Mouse (Mus musculus) liver, embryonic 14.5 days (tissue): ENCODE measurements around the gene Igfbp3. TPM values are rescaled to one million over a fixed set of nuclear protein-coding genes. Genes with fewer than 3 reads are reported as not detected.

Source experiments
- ATAC-seq: fragments of 200-750 bp; cut with Nextera tagmentation; 2 replicates; pipeline ENCODE4 v1.8.0; 2017; ENCODE audit warnings: moderate number of reproducible peaks, mild to moderate bottlenecking, moderate library complexity; ENCODE audit not compliant: insufficient read depth
- DNase-seq, 3 experiments: peaks; one replicate each; pipeline ENCODE4 v3.0.0-alpha.2; 2012 to 2013; ENCODE audit warnings: low read depth in 3 of 3, low spot score in 3 of 3
- H3K27ac ChIP-seq: fragments of 300-500 bp; sonication (generic); 2 replicates; pipeline ENCODE4 v1.5.1; 2014; ENCODE audit warnings: moderate library complexity, mild to moderate bottlenecking, control low read depth, inconsistent platforms
- H3K27me3 ChIP-seq: fragments of 300-500 bp; sonication (generic); 2 replicates; pipeline ENCODE4 v1.6.1; 2014; ENCODE audit warnings: mild to moderate bottlenecking, low read length, moderate library complexity; ENCODE audit not compliant: control insufficient read depth, insufficient read depth
- H3K36me3 ChIP-seq: fragments of 300-500 bp; sonication (generic); replicated peaks from 2 replicates; pipeline ENCODE4 v1.6.1; 2014; ENCODE audit warnings: low read depth; ENCODE audit not compliant: control insufficient read depth, insufficient read depth
- H3K4me1 ChIP-seq, 2 experiments: fragments of 200-500 bp in 1 of 2; fragments of 300-500 bp in 1 of 2; sonication (generic) in 1 of 2; replicated peaks; 2 replicates each; pipeline ENCODE4 v1.6.1; 2012 to 2014; ENCODE audit warnings: antibody characterized with exemption in 1 of 2, inconsistent platforms in 1 of 2, low read length in 1 of 2; ENCODE audit not compliant: control insufficient read depth in 2 of 2, insufficient read depth in 2 of 2
- H3K4me2 ChIP-seq: fragments of 300-500 bp; sonication (generic); 2 replicates; pipeline ENCODE4 v1.6.1; 2014; ENCODE audit warnings: low read depth, mild to moderate bottlenecking, control low read depth, moderate library complexity
- H3K4me3 ChIP-seq, 2 experiments: fragments of 200-500 bp in 1 of 2; fragments of 300-500 bp in 1 of 2; sonication (generic) in 1 of 2; 2 replicates each; pipeline ENCODE4 v1.5.1; 2012 to 2014; ENCODE audit warnings: low read depth in 2 of 2, low read length in 2 of 2, mild to moderate bottlenecking in 2 of 2, control low read depth in 1 of 2, inconsistent platforms in 1 of 2, moderate library complexity in 1 of 2; ENCODE audit not compliant: insufficient read depth in 1 of 2
- H3K9ac ChIP-seq: fragments of 300-500 bp; sonication (generic); replicated peaks from 2 replicates; pipeline ENCODE4 v1.6.1; 2014; ENCODE audit warnings: mild to moderate bottlenecking, control low read depth, moderate library complexity
- H3K9me3 ChIP-seq: fragments of 300-500 bp; sonication (generic); 2 replicates; pipeline ENCODE4 v1.6.1; 2016; ENCODE audit warnings: low read length, mixed read lengths; ENCODE audit not compliant: control insufficient read depth
- CTCF ChIP-seq: IDR thresholded peaks from 2 replicates; pipeline ENCODE4 v1.5.1; 2016; ENCODE audit warnings: antibody characterized with exemption, low read depth, control low read depth
- EP300 ChIP-seq: IDR thresholded peaks from 2 replicates; pipeline ENCODE4 v1.6.1; 2016; ENCODE audit warnings: antibody characterized with exemption, low read depth
- WGBS: fragments of 180-500 bp; shearing (Covaris S2); extraction: QIAGEN DNeasy Blood & Tissue Kit; methylation state at CpG from one replicate; pipeline ENCODE4 v1.1.7; 2014; ENCODE audit not compliant: insufficient replicate concordance; 5-methylcytosine and 5-hydroxymethylcytosine counted together
- polyA plus RNA-seq, 2 experiments: library from polyadenylated mRNA; depleted of rRNA in 1 of 2; stranded (reverse) in 1 of 2; unstranded in 1 of 2; fragments of >200 nt; fragmentation: Nextera tagmentation in 1 of 2; extraction: Ambion mirVana in 1 of 2; gene quantifications; 2 replicates each; pipeline versions ENCODE4 v1.2.1 to v1.2.3; 2012 to 2014

Igfbp3 gene
- polyA plus RNA-seq, 2 experiments, result 19.0 to 21.4 TPM

DNA sequence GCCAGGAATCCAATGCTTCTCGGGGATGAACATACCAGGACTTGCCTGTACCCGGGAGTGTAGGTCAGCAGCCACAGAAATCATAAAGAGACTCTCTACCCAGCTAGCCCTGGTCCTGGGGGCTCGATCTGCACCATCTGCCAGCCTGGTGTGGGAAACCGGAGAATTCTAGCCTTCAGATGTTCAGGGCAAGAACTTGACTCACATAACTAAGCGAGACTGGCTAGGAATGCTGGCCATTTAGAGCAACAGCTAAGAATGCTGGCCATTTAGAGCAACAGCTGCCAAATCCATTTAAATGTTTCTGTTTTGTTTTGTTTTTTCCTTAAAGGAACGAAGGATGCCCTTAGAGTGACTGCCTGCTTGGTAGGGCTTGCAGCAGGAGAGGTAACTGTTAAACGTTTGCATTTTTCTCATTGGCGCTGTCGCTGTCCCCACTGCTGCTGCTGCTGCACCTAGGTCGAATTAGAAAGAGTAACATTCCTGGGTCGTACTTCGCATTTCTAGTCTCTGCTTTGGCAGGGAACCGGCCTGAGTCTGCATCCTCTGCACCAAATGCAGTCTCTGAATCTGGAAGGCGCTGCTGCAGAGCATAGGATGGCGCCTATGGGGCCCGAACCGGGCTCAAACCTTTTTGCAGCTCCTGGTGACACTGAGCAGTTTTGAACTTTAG is 1.5 kb downstream of the Igfbp3 start:
- no peak overlapping the region for H3K9ac ChIP-seq
- no peak for DNase-seq

DNA sequence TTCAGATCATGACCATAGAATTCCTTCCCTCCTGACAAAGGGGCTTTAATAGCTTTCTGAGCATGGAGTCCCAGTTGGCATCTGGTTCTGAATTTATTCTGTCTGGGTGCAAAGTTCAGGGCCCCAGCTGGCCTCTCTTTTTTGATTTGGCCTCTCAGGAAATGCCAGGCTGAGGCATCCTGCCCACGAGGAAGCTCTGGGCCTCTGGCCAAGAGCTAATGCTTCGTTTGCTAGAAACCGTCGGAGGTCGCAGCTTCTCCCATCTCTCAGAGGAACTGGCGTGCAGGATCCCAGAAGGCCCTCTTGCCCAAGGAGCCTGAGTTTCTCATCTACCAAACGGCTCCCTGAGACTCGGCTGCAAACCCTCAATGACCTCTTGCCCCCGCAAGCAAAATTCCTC is 2.5 kb downstream of the Igfbp3 start:
- 21% methylated on average over 9 of the region's 9 CpGs for WGBS
- TF ChIP-seq EP300, result no peak
- no peak for TF ChIP-seq CTCF
- no peaks in the 10 kb centered on the region for H3K9me3 ChIP-seq
- H3K4me1 ChIP-seq, result no peaks in the 10 kb centered on the region
- ATAC-seq (no peak), DNase-seq (no peak)
- peaks cover 34% of the 10 kb centered on the region for H3K27me3 ChIP-seq
- H3K4me3 ChIP-seq, result no peak overlapping the region
- H3K36me3 ChIP-seq, result no peaks in the 10 kb centered on the region
- no peak overlapping the region for H3K4me2 ChIP-seq
- no peak overlapping the region for H3K27ac ChIP-seq
- no peak overlapping the region for H3K9ac ChIP-seq

More for the DNA sequence above, 1.5 kb downstream of the Igfbp3 start:
- 15% methylated on average over 17 of the region's 17 CpGs for WGBS
- Histone ChIP-seq H3K27ac (no peak overlapping the region), H3K27me3 (peaks cover 34% of the 10 kb centered on the region), H3K9me3 (no peaks in the 10 kb centered on the region), H3K4me2 (no peak overlapping the region; the same call in 1 of the 2 replicates), H3K4me3 (peak overlapping the region; percentile 10 to 12; a peak in 1 of 4 replicates), H3K4me1 (no peaks in the 10 kb centered on the region), H3K36me3 (no peaks in the 10 kb centered on the region)
- no peak for ATAC-seq
- no peak for TF ChIP-seq CTCF

DNA sequence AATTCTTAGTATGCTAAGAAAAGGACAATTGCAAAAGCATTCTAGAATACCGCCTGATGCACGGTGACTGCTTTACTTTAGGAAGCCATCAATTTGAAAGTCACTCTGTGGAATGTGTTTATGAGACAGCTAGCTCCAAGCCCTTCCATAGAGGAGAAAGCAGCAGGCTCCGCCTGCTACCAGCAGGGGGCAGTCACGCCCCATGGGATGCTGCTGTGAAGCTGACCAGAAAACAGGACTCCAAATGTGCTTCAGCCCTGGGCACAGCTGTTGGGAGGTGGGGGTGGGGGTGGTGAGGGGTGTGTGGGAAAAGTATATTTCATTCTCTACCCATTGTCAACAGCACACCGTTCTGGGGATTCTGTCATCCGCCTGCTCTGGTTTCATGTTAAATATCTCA is 3.4 kb downstream of the Igfbp3 start:
- Histone ChIP-seq H3K9ac (no peak overlapping the region), H3K9me3 (no peaks in the 10 kb centered on the region), H3K36me3 (no peaks in the 10 kb centered on the region), H3K27me3 (peaks cover 34% of the 10 kb centered on the region), H3K4me2 (no peak overlapping the region), H3K27ac (no peak overlapping the region), H3K4me3 (no peak overlapping the region), H3K4me1 (no peaks in the 10 kb centered on the region)
- ATAC-seq, result no peak
- 19% methylated on average over 6 of the region's 6 CpGs for WGBS
- no peak for DNase-seq
- peak; percentile 86 for TF ChIP-seq CTCF
- TF ChIP-seq EP300, result no peak

DNA sequence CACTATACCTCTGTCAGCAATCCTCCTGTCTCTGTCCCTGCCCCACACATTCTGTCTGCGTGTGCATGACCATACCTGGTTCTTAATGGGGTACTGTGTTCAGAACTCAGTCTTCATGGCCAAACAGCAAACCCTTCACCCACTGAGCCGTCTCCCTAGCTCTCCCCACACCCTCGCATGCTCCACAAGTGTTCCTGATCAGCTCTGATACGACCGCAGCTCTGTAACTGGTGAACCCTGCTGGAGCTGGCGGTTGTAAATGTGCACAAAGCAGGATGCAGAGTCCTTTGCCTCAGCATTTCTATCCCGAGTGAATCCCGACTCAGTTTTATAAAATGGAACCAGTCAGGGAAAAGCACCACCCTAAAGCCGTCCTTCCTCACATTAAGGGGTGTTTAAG is 9.9 kb downstream of the Igfbp3 start:
- DNase-seq, result no peak
- H3K9me3 ChIP-seq, result no peaks in the 10 kb centered on the region
- no peak overlapping the region for H3K27ac ChIP-seq
- H3K27me3 ChIP-seq, result no peaks in the 10 kb centered on the region
- ATAC-seq, result no peak
- no peak overlapping the region for H3K4me3 ChIP-seq
- TF ChIP-seq CTCF (no peak), EP300 (no peak)
- no peak overlapping the region for H3K9ac ChIP-seq
- H3K4me2 ChIP-seq, result no peak overlapping the region
- 61% methylated on average over 9 of the region's 9 CpGs for WGBS
- H3K36me3 ChIP-seq, result no peaks in the 10 kb centered on the region
- no peaks in the 10 kb centered on the region for H3K4me1 ChIP-seq

DNA sequence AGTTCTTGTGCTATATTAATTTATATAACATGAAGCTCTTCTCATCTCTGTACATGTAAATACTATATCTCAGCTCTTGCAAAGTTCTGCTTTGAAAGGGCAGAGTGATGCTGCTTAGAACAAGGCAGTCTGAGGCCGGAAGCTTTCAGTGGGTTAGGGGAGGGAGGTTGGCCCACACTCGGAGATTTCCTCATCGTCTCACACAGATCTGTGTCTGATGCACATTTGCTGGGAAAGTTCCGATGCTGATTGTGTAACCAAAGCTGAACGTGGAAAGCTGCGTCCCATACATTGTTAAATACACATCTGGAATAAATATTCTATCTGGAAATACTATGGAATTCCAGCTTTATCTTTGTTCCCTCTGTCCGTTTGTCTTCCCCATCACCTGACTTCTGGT is 11.5 kb downstream of the Igfbp3 start:
- no peak for ATAC-seq
- WGBS, result 54% methylated on average over 7 of the region's 7 CpGs
- no peak for DNase-seq

More for the DNA sequence above, 11.5 kb downstream of the Igfbp3 start:
- Histone ChIP-seq H3K27me3 (no peaks in the 10 kb centered on the region), H3K4me1 (no peaks in the 10 kb centered on the region), H3K4me2 (no peak overlapping the region), H3K36me3 (no peaks in the 10 kb centered on the region), H3K4me3 (no peak overlapping the region), H3K27ac (no peak overlapping the region), H3K9me3 (no peaks in the 10 kb centered on the region), H3K9ac (no peak overlapping the region)
- TF ChIP-seq CTCF (no peak), EP300 (no peak)
